Mouse (Mus musculus) left cerebral cortex, adult 2 months (tissue): ENCODE measurements around the gene Slc25a33. TPM values are rescaled to one million over a fixed set of nuclear protein-coding genes. Genes with fewer than 3 reads are reported as not detected.
"Not testable (repeated sequence)": the region's sequence is repeated elsewhere in the genome, so short reads cannot be mapped to it uniquely, and the experiment has no call there.

Experiments
- DNase-seq, 2 experiments: peaks; one replicate each; pipeline ENCODE4 v3.0.0; 2021 to 2022; ENCODE audit warnings: low spot score in 2 of 2, mixed read lengths in 1 of 2; ENCODE audit errors: extremely low spot score in 1 of 2
- H3K27ac ChIP-seq: fragments of 200-600 bp; 2 replicates; pipeline ENCODE4 v1.8.1; 2022
- H3K4me3 ChIP-seq: fragments of 200-600 bp; 2 replicates; pipeline ENCODE4 v1.8.1; 2022
- CTCF ChIP-seq: fragments of 200-600 bp; IDR thresholded peaks from 2 replicates; pipeline ENCODE4 v1.8.1; 2022; ENCODE audit warnings: antibody characterized with exemption, mild to moderate bottlenecking, moderate library complexity
- intact Hi-C: fragments of 180-260 bp; cut with DNase I; formaldehyde crosslinking; loops from one replicate; pipeline ENCODE4 v1.15.1; 2025
- total RNA-seq, 2 experiments: library from RNA; stranded (reverse); gene quantifications; 2 replicates each; pipeline ENCODE4 v1.2.3; 2021

Slc25a33 gene
- total RNA-seq, 2 experiments from 2014 or later: 25.9 to 30.2 TPM

GRCm38 (mm10) chr4:149777126-149777525 lies 3.0 kb upstream of the Slc25a33 start:
- Histone ChIP-seq H3K27ac (no peak overlapping the region), H3K4me3 (no peak overlapping the region)
- no peak for TF ChIP-seq CTCF
- intact Hi-C loops: no loop called here
- DNase-seq: no peak

DNA sequence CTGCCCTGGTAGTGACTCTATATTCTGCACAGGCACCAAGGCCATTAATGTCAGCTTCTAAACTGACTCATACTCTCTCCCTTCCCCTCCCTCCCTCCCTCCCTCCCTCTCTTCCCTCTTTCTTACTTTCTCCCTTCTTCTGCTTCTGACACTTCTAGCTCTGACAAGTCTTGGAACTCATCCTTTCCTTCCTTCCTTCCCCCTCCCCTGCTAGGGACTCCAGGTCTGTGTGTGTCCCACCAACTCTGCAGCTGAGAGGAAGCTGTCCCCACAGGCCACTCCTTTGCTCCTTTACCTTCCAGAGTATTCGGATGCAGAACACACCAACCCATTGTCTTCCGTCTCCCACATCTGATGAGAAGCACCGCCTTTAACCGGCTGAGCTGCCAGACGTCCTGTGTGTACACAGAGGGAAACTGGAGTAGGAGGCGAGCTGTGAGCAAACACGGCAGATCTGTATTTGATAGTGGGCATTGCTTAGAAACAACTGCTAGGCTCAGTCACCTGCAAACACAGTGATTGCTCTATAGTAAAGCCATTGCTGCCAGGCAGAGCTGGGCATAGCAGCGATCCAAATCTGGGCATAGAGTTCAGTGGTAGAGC lies 1.8 kb upstream of the Slc25a33 start:
- Histone ChIP-seq H3K4me3 (no peak overlapping the region), H3K27ac (no peak overlapping the region)
- intact Hi-C loops: no loop called here
- TF ChIP-seq CTCF: no peak
- DNase-seq: no peak

- no peak for DNase-seq
- no peak overlapping the region for H3K4me3 ChIP-seq
- intact Hi-C loops: no loop called here
These were observed 1.3 kb upstream of the Slc25a33 start for GRCm38 (mm10) chr4:149775330-149775729.

GRCm38 (mm10) chr4:149773408-149774093 lies 526 bp downstream of the Slc25a33 start:
- Histone ChIP-seq H3K27ac (peak overlapping the region; percentile 91), H3K4me3 (peak overlapping the region; percentile 90)
- intact Hi-C loops: loop anchor here (1.0 kb wide), 1 partner anchor 19 kb away; no protein-coding TSS in a partner anchor
- DNase-seq: peak; percentile 45 to 46
- TF ChIP-seq CTCF: no peak

More at GRCm38 (mm10) chr4:149775330-149775729, 1.3 kb upstream of the Slc25a33 start:
- TF ChIP-seq CTCF: no peak
- H3K27ac ChIP-seq: no peak overlapping the region

GRCm38 (mm10) chr4:149772394-149772793 lies 1.7 kb downstream of the Slc25a33 start:
- H3K4me3 ChIP-seq: peak overlapping the region; percentile 90

GRCm38 (mm10) chr4:149765201-149765600 lies 8.9 kb downstream of the Slc25a33 start:
- intact Hi-C loops: no loop called here
- no peak for TF ChIP-seq CTCF
- Histone ChIP-seq H3K4me3 (no peak overlapping the region), H3K27ac (no peak overlapping the region)
- DNase-seq: no peak

More at GRCm38 (mm10) chr4:149772394-149772793, 1.7 kb downstream of the Slc25a33 start:
- intact Hi-C loops: no loop called here
- 0 out of 2 replicates have a peak overlapping the region, but pooled peaks have one; percentile 28 for H3K27ac ChIP-seq
- TF ChIP-seq CTCF: peak; percentile 47
- no peak for DNase-seq

DNA sequence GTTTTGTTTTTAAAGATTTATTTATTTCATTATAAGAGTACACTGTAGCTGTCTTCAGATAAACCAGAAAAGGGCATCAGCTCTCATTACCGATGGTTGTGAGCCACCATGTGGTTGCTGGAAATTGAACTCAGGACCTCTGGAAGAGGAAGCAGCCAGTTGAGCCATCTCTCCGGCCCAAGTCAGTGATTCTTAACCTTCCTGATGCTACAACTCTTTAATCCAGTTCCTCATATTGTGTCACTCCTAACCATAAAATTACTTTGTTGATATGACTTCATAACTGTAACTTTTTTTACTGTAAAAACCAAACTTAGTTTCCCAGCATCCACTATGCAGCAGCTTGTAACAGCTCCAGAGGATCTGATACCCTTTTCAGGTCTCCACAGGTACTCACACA lies 10.7 kb downstream of the Slc25a33 start:
- no peak for TF ChIP-seq CTCF
- DNase-seq: no peak
- intact Hi-C loops: no loop called here
- no peak overlapping the region for H3K4me3 ChIP-seq
- no peak overlapping the region for H3K27ac ChIP-seq

DNA sequence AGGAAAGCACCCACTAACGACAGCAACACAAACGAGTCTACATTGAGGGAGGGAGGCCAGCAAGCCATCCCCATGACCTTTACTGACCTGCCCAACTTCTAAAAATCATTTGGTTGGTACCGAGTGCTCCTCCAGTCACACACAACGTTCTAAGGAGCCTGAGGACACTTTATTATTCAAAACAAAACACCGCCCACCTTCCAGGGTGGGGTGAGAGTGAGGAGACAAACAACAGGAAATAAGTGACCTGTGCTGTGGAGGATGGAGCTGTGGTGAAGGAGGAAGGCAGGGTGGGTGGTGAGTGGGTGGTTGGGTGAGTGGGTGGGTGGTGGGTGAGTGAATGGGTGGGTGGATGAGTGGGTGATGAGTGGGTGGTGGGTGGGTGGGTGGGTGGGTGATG lies 14.6 kb downstream of the Slc25a33 start:
- H3K27ac ChIP-seq: no peak overlapping the region
- intact Hi-C loops: no loop called here
- no peak for DNase-seq
- TF ChIP-seq CTCF: no peak
- H3K4me3 ChIP-seq: no peak overlapping the region

- Histone ChIP-seq H3K4me3 (no peak overlapping the region), H3K27ac (peak overlapping the region; percentile 34; the same call in 1 of the 2 replicates)
- DNase-seq: no peak
- intact Hi-C loops: no loop called here
- no peak for TF ChIP-seq CTCF
These were observed 15.7 kb downstream of the Slc25a33 start for GRCm38 (mm10) chr4:149758423-149758822.

GRCm38 (mm10) chr4:149756546-149756945 lies 17.5 kb downstream of the Slc25a33 start:
- H3K4me3 ChIP-seq, DNase-seq, intact Hi-C loops, H3K27ac ChIP-seq: not testable (repeated sequence)

- H3K4me3 ChIP-seq: no peak overlapping the region
- no peak for TF ChIP-seq CTCF
- intact Hi-C loops: loop anchor here (2.0 kb wide), 2 partner anchors 40 to 206 kb away; no protein-coding TSS in a partner anchor
- no peak for DNase-seq
- no peak overlapping the region for H3K27ac ChIP-seq
These were observed 21.2 kb downstream of the Slc25a33 start for GRCm38 (mm10) chr4:149752836-149753235.

DNA sequence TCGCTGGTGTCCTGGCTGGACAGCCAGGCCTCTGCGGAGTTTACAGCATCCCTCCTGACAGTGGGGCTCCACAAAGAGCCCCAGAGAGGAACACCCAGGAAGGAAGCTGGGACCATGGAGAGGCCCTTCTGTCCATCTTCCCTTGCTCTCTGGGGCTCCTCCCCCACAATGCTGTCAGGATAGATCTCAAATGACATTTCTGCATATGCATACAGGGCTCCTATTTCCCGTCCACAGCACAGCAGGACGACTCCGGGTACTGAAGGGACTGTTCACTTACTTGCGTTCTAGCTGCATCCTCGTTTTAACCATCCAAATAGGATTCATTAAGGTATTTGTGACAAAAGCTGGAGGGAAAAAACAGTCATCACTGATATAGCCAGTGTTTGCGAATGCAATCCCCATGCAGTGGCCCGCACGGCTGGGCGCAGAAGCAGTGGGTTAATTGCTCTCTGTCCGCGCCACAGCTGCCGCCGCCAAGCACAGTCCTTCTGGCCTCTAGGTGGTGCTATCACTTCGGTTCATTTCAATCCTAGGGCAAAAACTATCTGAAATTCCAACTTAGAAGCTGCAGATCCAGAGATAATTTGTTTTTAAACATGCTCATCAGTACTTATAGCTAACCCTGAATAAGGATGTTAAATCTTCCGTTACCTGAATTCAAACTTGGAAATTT lies 21.8 kb downstream of the Slc25a33 start:
- Histone ChIP-seq H3K4me3 (no peak overlapping the region), H3K27ac (no peak overlapping the region)
- intact Hi-C loops: loop anchor here (2.0 kb wide), 2 partner anchors 41 to 207 kb away; no protein-coding TSS in a partner anchor
- DNase-seq: peak; percentile 57 to 65
- TF ChIP-seq CTCF: peak; percentile 92
